Mouse (Mus musculus) lung, postnatal 0 days (tissue): ENCODE data around the gene Eif3c. TPM values are rescaled to one million over a fixed set of nuclear protein-coding genes. Genes with fewer than 3 reads are reported as not detected.

Source experiments
- ATAC-seq: fragments of 200-750 bp; cut with Nextera tagmentation; 2 replicates; pipeline ENCODE4 v1.8.0; 2017; ENCODE audit warnings: moderate library complexity
- DNase-seq: peaks from one replicate; pipeline ENCODE4 v3.0.0-alpha.2; 2016; ENCODE audit warnings: low spot score
- H3K27ac ChIP-seq: fragments of 300-500 bp; sonication (generic); 2 replicates; pipeline ENCODE4 v1.5.1; 2014; ENCODE audit warnings: antibody characterized with exemption, mild to moderate bottlenecking, low read length, mixed read lengths
- H3K27me3 ChIP-seq: fragments of 300-500 bp; sonication (generic); replicated peaks from 2 replicates; pipeline ENCODE4 v1.6.1; 2014; ENCODE audit warnings: low read length, mixed read lengths; ENCODE audit not compliant: insufficient read depth
- H3K36me3 ChIP-seq: fragments of 300-500 bp; sonication (generic); 2 replicates; pipeline ENCODE4 v1.6.1; 2014; ENCODE audit warnings: low read length, mixed read lengths; ENCODE audit not compliant: insufficient read depth
- H3K4me1 ChIP-seq: fragments of 300-500 bp; sonication (generic); 2 replicates; pipeline ENCODE4 v1.6.1; 2014; ENCODE audit warnings: antibody characterized with exemption, low read depth, low read length, mixed read lengths; ENCODE audit not compliant: insufficient read depth
- H3K4me2 ChIP-seq: fragments of 300-500 bp; sonication (generic); replicated peaks from 2 replicates; pipeline ENCODE4 v1.6.1; 2014; ENCODE audit warnings: low read depth, mild to moderate bottlenecking, low read length, moderate library complexity, mixed read lengths
- H3K4me3 ChIP-seq: fragments of 300-500 bp; sonication (generic); 2 replicates; pipeline ENCODE4 v1.5.1; 2014; ENCODE audit warnings: low read depth, low read length
- H3K9ac ChIP-seq: fragments of 300-500 bp; sonication (generic); replicated peaks from 2 replicates; pipeline ENCODE4 v1.6.1; 2014; ENCODE audit warnings: low read depth, mild to moderate bottlenecking
- H3K9me3 ChIP-seq: fragments of 300-500 bp; sonication (generic); 2 replicates; pipeline ENCODE4 v1.6.1; 2016; ENCODE audit warnings: low read length, mixed read lengths
- CTCF ChIP-seq: IDR thresholded peaks from 2 replicates; pipeline ENCODE4 v1.5.1; 2016; ENCODE audit warnings: antibody characterized with exemption, mild to moderate bottlenecking
- EP300 ChIP-seq: IDR thresholded peaks from 2 replicates; pipeline ENCODE4 v1.6.1; 2016; ENCODE audit warnings: antibody characterized with exemption, mild to moderate bottlenecking, control low read depth
- WGBS: fragments of 180-500 bp; shearing (Covaris S2); extraction: QIAGEN DNeasy Blood & Tissue Kit; methylation state at CpG from one replicate; pipeline ENCODE4 v1.1.7; 2014; 5-methylcytosine and 5-hydroxymethylcytosine counted together
- polyA plus RNA-seq: library from polyadenylated mRNA; unstranded; fragments of >200 nt; fragmentation: Nextera tagmentation; extraction: Ambion mirVana; gene quantifications from 2 replicates; pipeline ENCODE4 v1.2.1, GENCODE M21; 2015

Eif3c gene
- polyA plus RNA-seq, 1 experiment from 2014 or later = 141 TPM

GRCm38 (mm10) chr7:126503273-126503878 is 62.8 kb downstream of the Eif3c start, which contains the start of gene Atxn2l:
TSS of gene Atxn2l (minus strand) at chr7:126503437.
- Histone ChIP-seq H3K4me1 (0 out of 2 replicates have a peak, but pooled peaks cover 3% of the 10 kb centered on the region), H3K36me3 (peaks cover 20% of the 10 kb centered on the region), H3K4me3 (peak within 1 kb of the TSS; percentile 83), H3K27ac (peak within 1 kb of the TSS; percentile 99), H3K9me3 (no peaks in the 10 kb centered on the region), H3K4me2 (peak within 1 kb of the TSS; percentile 62), H3K27me3 (no peaks in the 10 kb centered on the region), H3K9ac (peak within 1 kb of the TSS; percentile 93)
- WGBS = 0% methylated on average over 35 of the region's 72 CpGs
- peak; percentile 90 for ATAC-seq
- peak; percentile 99 for DNase-seq
- TF ChIP-seq EP300 (peak; percentile 85), CTCF (peak; percentile 69)

- WGBS = 1% methylated on average over 40 of the region's 40 CpGs
- peak overlapping the region; percentile 93 for H3K9ac ChIP-seq
- TF ChIP-seq CTCF (no peak), EP300 (no peak)
- H3K4me3 ChIP-seq = peak overlapping the region; percentile 83
- H3K27ac ChIP-seq = peak overlapping the region; percentile 99
- peak overlapping the region; percentile 62 for H3K4me2 ChIP-seq
- H3K4me1 ChIP-seq = 0 out of 2 replicates have a peak, but pooled peaks cover 3% of the 10 kb centered on the region
- H3K9me3 ChIP-seq = no peaks in the 10 kb centered on the region
- no peak for DNase-seq
- H3K36me3 ChIP-seq = peaks cover 27% of the 10 kb centered on the region
- no peaks in the 10 kb centered on the region for H3K27me3 ChIP-seq
- no peak for ATAC-seq
These were observed 63.5 kb downstream of the Eif3c start for GRCm38 (mm10) chr7:126502751-126503150.

GRCm38 (mm10) chr7:126502023-126502741 is 64.0 kb downstream of the Eif3c start:
- DNase-seq (peak; percentile 98), ATAC-seq (peak; percentile 84)
- H3K27ac ChIP-seq = peak overlapping the region; percentile 99
- 0 out of 2 replicates have a peak, but pooled peaks cover 3% of the 10 kb centered on the region for H3K4me1 ChIP-seq
- H3K36me3 ChIP-seq = peaks cover 32% of the 10 kb centered on the region
- no peaks in the 10 kb centered on the region for H3K9me3 ChIP-seq
- H3K27me3 ChIP-seq = no peaks in the 10 kb centered on the region
- H3K9ac ChIP-seq = peak overlapping the region; percentile 93
- peak overlapping the region; percentile 83 for H3K4me3 ChIP-seq
- TF ChIP-seq EP300 = peak; percentile 32; the same call in 1 of the 2 replicates
- no peak for TF ChIP-seq CTCF
- peak overlapping the region; percentile 62 for H3K4me2 ChIP-seq
- WGBS = under 1% methylated on average over 50 of the region's 57 CpGs

GRCm38 (mm10) chr7:126501684-126502022 is 64.6 kb downstream of the Eif3c start:
- 4% methylated on average over 9 of the region's 9 CpGs for WGBS
- Histone ChIP-seq H3K36me3 (peaks cover 37% of the 10 kb centered on the region), H3K4me2 (peak overlapping the region; percentile 62), H3K4me3 (peak overlapping the region; percentile 83), H3K27me3 (no peaks in the 10 kb centered on the region), H3K4me1 (0 out of 2 replicates have a peak, but pooled peaks cover 3% of the 10 kb centered on the region), H3K27ac (peak overlapping the region; percentile 99), H3K9ac (peak overlapping the region; percentile 93; the same call in 1 of the 2 replicates), H3K9me3 (no peaks in the 10 kb centered on the region)
- DNase-seq = no peak
- no peak for ATAC-seq
- no peak for TF ChIP-seq EP300
- no peak for TF ChIP-seq CTCF

GRCm38 (mm10) chr7:126499416-126499815 is 66.8 kb downstream of the Eif3c start:
- H3K9ac ChIP-seq = no peak overlapping the region
- TF ChIP-seq EP300 (no peak), CTCF (no peak)
- 0 out of 2 replicates have a peak, but pooled peaks cover 3% of the 10 kb centered on the region for H3K4me1 ChIP-seq
- no peak for DNase-seq
- H3K4me3 ChIP-seq = no peak overlapping the region
- no peaks in the 10 kb centered on the region for H3K9me3 ChIP-seq
- peaks cover 59% of the 10 kb centered on the region for H3K36me3 ChIP-seq
- H3K27me3 ChIP-seq = no peaks in the 10 kb centered on the region
- H3K4me2 ChIP-seq = no peak overlapping the region
- WGBS = 95% methylated on average over 7 of the region's 7 CpGs
- ATAC-seq = no peak
- no peak overlapping the region for H3K27ac ChIP-seq

- no peak overlapping the region for H3K4me2 ChIP-seq
- TF ChIP-seq EP300 = no peak
- no peak for TF ChIP-seq CTCF
- H3K27ac ChIP-seq = no peak overlapping the region
- H3K4me1 ChIP-seq = no peaks in the 10 kb centered on the region
- no peaks in the 10 kb centered on the region for H3K27me3 ChIP-seq
- H3K9me3 ChIP-seq = no peaks in the 10 kb centered on the region
- H3K9ac ChIP-seq = no peak overlapping the region
- WGBS = 90% methylated on average over 12 of the region's 12 CpGs
- DNase-seq (no peak), ATAC-seq (no peak)
- peaks cover 73% of the 10 kb centered on the region for H3K36me3 ChIP-seq
- H3K4me3 ChIP-seq = no peak overlapping the region
These were observed 68.2 kb downstream of the Eif3c start for GRCm38 (mm10) chr7:126497966-126498365.
